Mouse (Mus musculus): ENCODE measurements around the gene Tyw5. TPM values are rescaled to one million over a fixed set of nuclear protein-coding genes. Genes with fewer than 3 reads are reported as not detected.

Gene Tyw5
- polyA plus RNA-seq, 1 experiment from 2014 or later: 24.4 TPM

DNA sequence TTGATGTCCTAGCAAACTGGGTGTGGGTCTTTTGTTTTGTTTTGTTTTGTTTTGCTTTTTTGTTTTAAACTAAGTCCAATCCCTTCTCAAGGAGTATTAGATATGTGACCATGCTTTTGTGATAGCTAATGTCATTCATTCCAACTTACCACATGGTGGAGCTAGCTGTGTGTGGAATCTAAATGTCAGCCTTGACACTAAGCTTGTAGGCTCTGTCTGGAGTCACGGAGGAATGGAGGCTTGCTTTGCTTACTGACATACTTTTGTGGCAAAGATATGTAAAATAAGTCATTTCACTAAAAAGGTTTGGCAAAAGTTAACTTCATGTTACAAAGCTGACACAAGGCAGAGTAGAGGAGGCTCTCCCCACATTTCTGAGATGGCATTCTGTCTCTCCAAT is 16.8 kb upstream of the Tyw5 start:
- WGBS: 5% methylated on average over 1 of the region's 1 CpGs

DNA sequence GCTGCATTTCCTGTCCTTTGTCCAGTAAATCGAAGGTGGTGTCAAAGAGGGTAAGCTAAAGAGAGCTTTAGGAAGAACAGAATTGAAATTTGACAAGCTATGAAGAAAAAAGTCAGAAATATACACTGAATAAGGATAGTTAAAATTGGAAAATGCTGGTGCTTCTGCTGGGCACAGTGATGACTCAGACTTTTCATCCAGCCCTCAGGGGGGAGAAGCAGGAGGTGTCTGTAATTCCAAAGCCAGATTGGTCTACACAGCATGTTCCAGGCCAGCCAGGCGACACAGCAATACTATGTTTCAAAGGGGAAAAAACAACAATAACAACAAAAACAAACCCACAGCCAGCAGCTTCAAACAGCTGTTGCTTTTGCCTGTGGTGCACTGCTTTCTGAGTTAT is 6.5 kb upstream of the Tyw5 start:
- WGBS: 79% methylated on average over 2 of the region's 2 CpGs
- H3K4me2 ChIP-seq (replicated peaks): no peak overlapping the region

More for the DNA sequence above, 16.8 kb upstream of the Tyw5 start:
- Histone ChIP-seq H3K4me1 (peaks cover 7% of the 10 kb centered on the region), H3K27ac (replicated peaks) (no peak overlapping the region), H3K9ac (no peak overlapping the region), H3K36me3 (no peaks in the 10 kb centered on the region), H3K27me3 (no peaks in the 10 kb centered on the region), H3K4me2 (replicated peaks) (no peak overlapping the region), H3K4me3 (replicated peaks) (no peak overlapping the region), H3K9me3 (replicated peaks) (no peaks in the 10 kb centered on the region)
- no peak for ATAC-seq (ENCODE audit: insufficient number of reproducible peaks, low FRiP score, low TSS enrichment, low read depth)

DNA sequence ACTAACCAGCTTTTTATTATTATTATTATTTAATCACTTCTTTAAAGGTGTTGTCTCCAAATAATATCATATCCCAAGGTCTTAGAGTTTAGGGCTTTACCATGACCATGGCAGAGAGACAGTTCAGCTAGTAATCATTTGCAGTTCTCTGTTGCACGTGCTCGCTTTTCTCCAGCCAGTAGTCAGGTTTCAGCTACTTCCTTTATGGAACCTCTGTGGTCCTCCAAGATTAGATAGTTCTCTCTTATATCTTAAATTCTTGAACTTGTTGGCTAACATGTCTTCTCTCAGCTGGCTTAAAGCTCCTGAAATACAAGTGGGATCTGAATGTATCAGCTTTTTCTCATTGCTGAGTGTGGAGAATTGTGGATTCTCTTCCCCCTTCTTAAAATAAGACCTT is 2.1 kb upstream of the Tyw5 start:
- Histone ChIP-seq H3K27me3 (no peaks in the 10 kb centered on the region), H3K4me1 (peaks cover 20% of the 10 kb centered on the region), H3K4me3 (replicated peaks) (no peak overlapping the region), H3K9ac (no peak overlapping the region), H3K9me3 (replicated peaks) (no peaks in the 10 kb centered on the region), H3K27ac (replicated peaks) (no peak overlapping the region), H3K4me2 (replicated peaks) (no peak overlapping the region), H3K36me3 (peaks cover 23% of the 10 kb centered on the region)
- no peak for ATAC-seq (ENCODE audit: insufficient number of reproducible peaks, low FRiP score, low TSS enrichment, low read depth)
- WGBS: 82% methylated on average over 2 of the region's 2 CpGs

More for the DNA sequence above, 6.5 kb upstream of the Tyw5 start:
- Histone ChIP-seq H3K9me3 (replicated peaks) (no peaks in the 10 kb centered on the region), H3K4me3 (replicated peaks) (no peak overlapping the region), H3K27ac (replicated peaks) (no peak overlapping the region), H3K36me3 (peaks cover 38% of the 10 kb centered on the region), H3K27me3 (no peaks in the 10 kb centered on the region), H3K9ac (no peak overlapping the region), H3K4me1 (peaks cover 7% of the 10 kb centered on the region)
- ATAC-seq (ENCODE audit: insufficient number of reproducible peaks, low FRiP score, low TSS enrichment, low read depth): no peak

DNA sequence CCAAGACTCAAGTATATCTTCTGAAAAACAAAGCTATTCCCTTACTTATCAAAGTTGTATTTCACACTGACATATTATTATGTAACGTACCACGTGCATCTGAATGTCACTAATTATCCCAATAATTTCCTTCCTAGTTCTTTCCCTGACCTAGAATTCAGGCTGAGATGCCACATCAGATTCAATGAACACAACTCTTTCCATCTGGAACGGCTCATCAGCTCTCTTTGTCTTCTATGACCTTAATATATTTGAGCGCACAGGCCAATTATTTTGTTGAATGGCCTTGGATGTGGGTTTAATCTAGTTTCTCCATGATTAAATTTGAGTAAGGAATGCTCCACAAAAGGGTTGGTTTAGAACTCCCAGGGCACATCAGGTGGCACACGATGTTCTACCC is 4.8 kb downstream of the Tyw5 start:
- 88% methylated on average over 5 of the region's 5 CpGs for WGBS
- no peak overlapping the region for H3K27ac ChIP-seq (replicated peaks)
- no peaks in the 10 kb centered on the region for H3K9me3 ChIP-seq (replicated peaks)
- H3K4me2 ChIP-seq (replicated peaks): no peak overlapping the region
- H3K9ac ChIP-seq: no peak overlapping the region
- peaks cover under 1% of the 10 kb centered on the region; the same call in 1 of the 2 replicates for H3K4me1 ChIP-seq
- no peak overlapping the region for H3K4me3 ChIP-seq (replicated peaks)
- no peak for ATAC-seq (ENCODE audit: insufficient number of reproducible peaks, low FRiP score, low TSS enrichment, low read depth)
- H3K27me3 ChIP-seq: no peaks in the 10 kb centered on the region
- H3K36me3 ChIP-seq: peaks cover 23% of the 10 kb centered on the region

DNA sequence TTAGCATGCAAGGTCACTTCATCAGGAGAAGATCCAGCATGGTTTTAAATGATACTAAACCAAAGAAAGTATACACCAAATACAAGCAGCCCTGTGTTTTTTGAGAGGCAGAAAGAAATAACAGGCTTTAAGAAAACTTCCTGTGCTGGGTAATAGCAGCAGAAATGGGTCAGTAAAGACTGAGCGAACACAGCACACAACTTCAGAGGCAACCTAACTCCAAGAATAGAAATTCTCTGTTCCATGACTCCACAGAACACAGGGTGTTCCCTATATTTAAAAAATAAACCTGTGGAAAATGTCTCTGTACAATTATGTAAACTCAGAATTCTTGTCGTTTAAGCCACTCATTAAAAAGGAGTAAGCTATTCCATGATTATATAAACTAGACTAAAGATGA is 6.0 kb downstream of the Tyw5 start:
- no peak for ATAC-seq (ENCODE audit: insufficient number of reproducible peaks, low FRiP score, low TSS enrichment, low read depth)
- Histone ChIP-seq H3K36me3 (peaks cover 32% of the 10 kb centered on the region), H3K4me1 (no peaks in the 10 kb centered on the region; the same call in 1 of the 2 replicates), H3K9me3 (replicated peaks) (no peaks in the 10 kb centered on the region), H3K27ac (replicated peaks) (no peak overlapping the region), H3K9ac (no peak overlapping the region), H3K4me2 (replicated peaks) (no peak overlapping the region), H3K27me3 (no peaks in the 10 kb centered on the region), H3K4me3 (replicated peaks) (no peak overlapping the region)
- 83% methylated on average over 2 of the region's 2 CpGs for WGBS

DNA sequence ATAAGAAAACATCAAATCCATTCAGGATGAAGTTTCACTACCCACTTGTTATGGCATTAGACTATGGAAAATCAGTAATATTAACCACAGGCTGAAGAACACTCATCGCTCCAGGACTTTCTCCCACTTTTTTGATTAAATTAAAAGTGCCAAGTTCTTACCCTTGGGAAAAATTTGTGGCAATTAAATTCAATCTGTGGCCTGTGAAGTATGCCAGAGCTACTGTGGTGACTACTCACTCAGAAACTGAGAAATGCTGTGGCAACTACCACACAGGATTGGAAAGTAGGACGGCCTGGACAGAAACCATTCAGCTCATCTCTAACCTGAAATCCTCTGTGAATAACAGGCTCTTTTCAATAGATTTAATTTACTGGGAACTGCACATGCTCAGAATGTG is 6.6 kb downstream of the Tyw5 start:
- Histone ChIP-seq H3K9ac (no peak overlapping the region), H3K4me1 (no peaks in the 10 kb centered on the region; the same call in 1 of the 2 replicates), H3K4me2 (replicated peaks) (no peak overlapping the region), H3K27ac (replicated peaks) (no peak overlapping the region), H3K27me3 (no peaks in the 10 kb centered on the region), H3K9me3 (replicated peaks) (no peaks in the 10 kb centered on the region), H3K36me3 (peaks cover 35% of the 10 kb centered on the region), H3K4me3 (replicated peaks) (no peak overlapping the region)
- no peak for ATAC-seq (ENCODE audit: insufficient number of reproducible peaks, low FRiP score, low TSS enrichment, low read depth)
- WGBS: 90% methylated on average over 2 of the region's 2 CpGs

DNA sequence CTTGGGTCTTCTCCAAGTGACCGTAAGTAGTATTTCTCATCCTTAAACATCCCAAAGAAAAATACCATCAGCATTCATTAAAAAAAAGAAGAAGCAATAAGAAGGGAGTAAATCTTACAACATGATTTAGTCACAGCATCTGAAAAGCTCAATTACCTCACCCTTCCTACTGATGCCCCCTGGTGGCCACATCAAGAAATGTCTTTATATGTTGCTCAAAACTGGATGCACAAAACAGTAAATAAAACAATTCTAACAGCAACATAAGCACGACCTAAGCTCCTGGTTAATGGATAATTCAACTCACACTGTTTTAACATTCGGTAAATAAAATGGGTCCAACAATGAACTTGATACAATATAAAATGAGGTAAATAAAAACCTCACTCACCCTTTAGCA is 12.8 kb downstream of the Tyw5 start:
- 61% methylated on average over 3 of the region's 3 CpGs for WGBS

DNA sequence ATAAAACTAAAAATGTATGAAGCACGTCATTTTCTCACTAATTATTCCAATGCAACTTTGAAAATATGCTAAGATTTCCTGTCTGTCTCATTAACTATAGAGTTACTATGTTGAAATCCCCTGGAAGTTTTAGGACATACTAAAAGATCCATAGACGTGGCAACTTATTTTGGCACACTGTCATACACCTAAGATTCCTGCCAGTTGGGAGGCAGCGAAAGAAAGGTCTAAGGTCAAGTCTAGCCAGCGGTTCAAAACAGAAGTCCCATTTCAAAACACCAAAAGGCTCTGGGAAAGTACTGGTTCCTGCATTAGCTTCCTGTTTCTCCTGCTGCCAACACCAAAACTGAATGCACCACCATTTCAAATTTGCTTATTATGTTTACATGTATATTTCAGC is 14.5 kb downstream of the Tyw5 start:
- Histone ChIP-seq H3K4me3 (replicated peaks) (no peak overlapping the region), H3K4me1 (no peaks in the 10 kb centered on the region), H3K9me3 (replicated peaks) (no peaks in the 10 kb centered on the region), H3K4me2 (replicated peaks) (no peak overlapping the region), H3K36me3 (peaks cover 37% of the 10 kb centered on the region), H3K9ac (no peak overlapping the region), H3K27me3 (no peaks in the 10 kb centered on the region), H3K27ac (replicated peaks) (no peak overlapping the region)
- ATAC-seq (ENCODE audit: insufficient number of reproducible peaks, low FRiP score, low TSS enrichment, low read depth): no peak
- 81% methylated on average over 4 of the region's 4 CpGs for whole genome bisulfite sequencing

More for the DNA sequence above, 12.8 kb downstream of the Tyw5 start:
- no peaks in the 10 kb centered on the region for H3K27me3 ChIP-seq
- H3K27ac ChIP-seq (replicated peaks): no peak overlapping the region
- no peak overlapping the region for H3K9ac ChIP-seq
- no peak overlapping the region for H3K4me3 ChIP-seq (replicated peaks)
- no peak for ATAC-seq (ENCODE audit: insufficient number of reproducible peaks, low FRiP score, low TSS enrichment, low read depth)
- no peak overlapping the region for H3K4me2 ChIP-seq (replicated peaks)
- H3K4me1 ChIP-seq: no peaks in the 10 kb centered on the region
- peaks cover 38% of the 10 kb centered on the region for H3K36me3 ChIP-seq
- no peaks in the 10 kb centered on the region for H3K9me3 ChIP-seq (replicated peaks)

DNA sequence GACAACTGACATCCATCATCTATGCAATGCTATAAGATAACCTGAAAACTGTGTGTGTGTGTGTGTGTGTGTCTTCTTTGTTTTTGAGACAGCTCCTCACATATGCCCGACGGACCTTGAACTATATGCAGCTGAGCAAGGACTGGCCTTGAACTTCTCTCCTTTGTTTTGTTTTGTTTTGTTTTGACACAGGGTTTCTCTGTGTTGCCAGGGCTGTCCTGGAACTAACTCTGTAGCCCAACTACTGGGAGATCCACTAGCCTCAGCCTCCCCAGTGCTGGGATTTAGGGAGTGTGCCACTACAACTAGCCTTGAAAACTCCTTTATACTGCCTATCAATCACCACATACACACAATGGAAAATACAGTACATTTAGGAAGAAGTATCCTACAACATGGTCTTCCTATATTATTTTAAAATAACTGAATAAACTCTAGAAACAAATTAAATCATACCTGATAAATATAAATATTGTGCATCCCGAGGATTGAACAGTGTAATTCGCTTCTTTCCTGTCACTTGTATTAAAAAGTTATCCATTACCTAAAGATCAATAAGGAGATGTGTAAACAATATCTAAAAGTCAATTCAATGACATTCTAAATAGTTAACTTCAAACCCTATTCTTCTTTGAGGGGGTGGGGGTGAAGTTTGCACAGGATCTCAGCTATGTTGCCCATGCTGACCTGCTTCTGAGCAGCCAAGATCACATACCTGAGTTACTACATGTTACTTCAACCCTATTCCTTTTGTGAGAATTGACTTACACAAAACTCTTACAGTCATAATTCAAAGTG is 15.7 kb downstream of the Tyw5 start:
- 97% methylated on average over 4 of the region's 4 CpGs for WGBS
- H3K36me3 ChIP-seq: peaks cover 26% of the 10 kb centered on the region
- no peaks in the 10 kb centered on the region for H3K9me3 ChIP-seq (replicated peaks)
- no peaks in the 10 kb centered on the region for H3K4me1 ChIP-seq
- H3K27me3 ChIP-seq: no peaks in the 10 kb centered on the region
- H3K4me2 ChIP-seq (replicated peaks): no peak overlapping the region
- H3K9ac ChIP-seq: no peak overlapping the region
- no peak for ATAC-seq (ENCODE audit: insufficient number of reproducible peaks, low FRiP score, low TSS enrichment, low read depth)
- no peak overlapping the region for H3K4me3 ChIP-seq (replicated peaks)
- H3K27ac ChIP-seq (replicated peaks): no peak overlapping the region

DNA sequence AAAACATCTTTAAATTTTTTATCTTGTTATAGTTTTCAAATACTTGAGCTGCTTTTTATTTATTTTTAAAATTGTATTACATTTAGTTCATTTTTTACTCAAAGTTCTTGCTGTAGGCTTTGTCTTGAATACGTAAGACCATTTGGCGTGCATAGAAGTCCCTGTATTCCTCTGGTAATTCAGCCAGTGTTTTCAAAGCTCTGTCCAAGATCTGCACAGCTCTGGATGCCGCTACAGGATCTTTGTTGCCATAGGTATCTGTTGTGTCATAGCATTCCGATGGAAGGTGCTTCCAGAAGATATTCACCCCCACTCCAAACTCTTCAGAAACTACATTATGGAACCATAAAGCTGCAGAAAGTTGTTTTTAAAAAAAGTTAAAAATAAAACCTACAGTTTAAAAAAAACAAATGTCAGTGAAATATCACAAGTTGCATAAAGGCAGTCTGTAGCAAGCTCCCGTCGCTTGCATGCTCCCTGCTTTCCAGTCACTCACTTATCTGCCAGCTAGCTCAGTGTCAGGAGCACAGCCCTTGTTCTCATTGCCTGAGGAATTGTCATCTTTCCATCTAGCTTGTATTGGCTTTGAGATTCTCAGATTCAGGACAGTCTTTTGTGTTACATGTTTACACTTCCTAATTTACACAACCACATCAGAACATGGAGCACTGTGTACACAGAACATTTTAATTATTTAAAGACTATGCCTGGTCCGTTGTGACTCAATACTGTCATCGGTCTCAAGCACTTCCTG is 18.3 kb downstream of the Tyw5 start:
- Histone ChIP-seq H3K9me3 (replicated peaks) (no peaks in the 10 kb centered on the region), H3K4me2 (replicated peaks) (no peak overlapping the region), H3K4me3 (replicated peaks) (no peak overlapping the region), H3K9ac (no peak overlapping the region), H3K27ac (replicated peaks) (no peak overlapping the region), H3K4me1 (no peaks in the 10 kb centered on the region), H3K27me3 (no peaks in the 10 kb centered on the region), H3K36me3 (peaks cover 18% of the 10 kb centered on the region)
- WGBS: 83% methylated on average over 8 of the region's 8 CpGs
- no peak for ATAC-seq (ENCODE audit: insufficient number of reproducible peaks, low FRiP score, low TSS enrichment, low read depth)

DNA sequence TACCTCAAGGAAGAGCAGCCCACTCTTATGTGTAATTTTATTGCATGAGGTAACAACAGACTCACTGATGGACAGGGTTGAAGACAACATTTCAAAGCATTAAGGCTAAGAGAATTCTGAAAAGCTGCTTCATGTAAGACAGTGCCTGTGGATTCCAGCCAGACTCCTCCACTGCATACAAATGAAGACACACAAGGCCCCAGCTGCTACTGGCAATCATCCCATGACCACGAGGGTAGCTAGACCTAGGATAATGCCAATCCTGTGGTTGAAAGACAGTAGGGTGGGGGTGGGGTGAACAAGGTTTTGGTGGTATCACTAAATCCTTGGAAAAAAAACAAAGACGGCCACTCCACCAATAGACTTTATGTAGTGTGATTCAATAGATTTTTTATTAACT is 19.0 kb downstream of the Tyw5 start:
- Histone ChIP-seq H3K36me3 (peaks cover 12% of the 10 kb centered on the region; the same call in 1 of the 2 replicates), H3K4me3 (replicated peaks) (no peak overlapping the region), H3K9me3 (replicated peaks) (no peaks in the 10 kb centered on the region), H3K27me3 (no peaks in the 10 kb centered on the region), H3K4me2 (replicated peaks) (no peak overlapping the region), H3K27ac (replicated peaks) (no peak overlapping the region), H3K9ac (no peak overlapping the region), H3K4me1 (no peaks in the 10 kb centered on the region)
- no peak for ATAC-seq (ENCODE audit: insufficient number of reproducible peaks, low FRiP score, low TSS enrichment, low read depth)
- WGBS: 67% methylated on average over 2 of the region's 2 CpGs

Measured in embryonic facial prominence, embryonic 15.5 days (tissue).